Mouse (Mus musculus): ENCODE results near the gene Serpinb12. TPM values are rescaled to one million over a fixed set of nuclear protein-coding genes. Genes with fewer than 3 reads are reported as not detected.

Serpinb12 gene
- polyA plus RNA-seq, 1 experiment from 2014 or later: 0.12 TPM

DNA sequence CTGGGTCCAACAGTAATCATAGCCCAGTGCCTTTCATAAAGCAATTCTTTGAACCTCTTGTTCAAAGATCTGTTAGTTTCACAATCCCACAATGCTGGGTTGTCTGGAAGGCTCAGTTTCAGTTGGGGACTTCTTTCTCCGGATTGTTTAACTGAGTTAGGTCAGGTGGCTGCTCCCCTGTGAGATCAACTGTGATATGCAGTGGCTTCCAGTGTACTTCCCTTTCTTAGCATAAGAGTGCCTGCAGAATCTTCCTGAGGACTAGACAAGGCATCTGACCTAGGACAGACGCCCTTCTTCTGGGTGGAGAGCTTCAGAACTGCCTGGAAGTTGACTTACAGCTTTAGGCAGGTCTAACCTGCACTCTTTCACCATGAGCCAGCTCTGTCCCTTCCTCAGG, 49.6 kb downstream of the Serpinb12 start:
- DNase-seq (ENCODE audit: low spot score): no peak
- no peaks in the 10 kb centered on the region for H3K4me1 ChIP-seq (replicated peaks; ENCODE audit: control insufficient read depth, insufficient read depth, low read length)
- H3K9ac ChIP-seq: no peak overlapping the region
- no peaks in the 10 kb centered on the region for H3K27me3 ChIP-seq (ENCODE audit: control insufficient read depth, insufficient read depth, low read length)
- no peak overlapping the region for H3K4me2 ChIP-seq (replicated peaks)
- ATAC-seq (ENCODE audit: low FRiP score): no peak
- no peaks in the 10 kb centered on the region for H3K36me3 ChIP-seq (replicated peaks; ENCODE audit: control insufficient read depth, insufficient read depth)
- H3K27ac ChIP-seq: no peak overlapping the region
- H3K9me3 ChIP-seq (ENCODE audit: control insufficient read depth, low read length): no peaks in the 10 kb centered on the region
- 87% methylated on average over 2 of the region's 2 CpGs for WGBS
- no peak overlapping the region for H3K4me3 ChIP-seq (replicated peaks; ENCODE audit: low read length)

DNA sequence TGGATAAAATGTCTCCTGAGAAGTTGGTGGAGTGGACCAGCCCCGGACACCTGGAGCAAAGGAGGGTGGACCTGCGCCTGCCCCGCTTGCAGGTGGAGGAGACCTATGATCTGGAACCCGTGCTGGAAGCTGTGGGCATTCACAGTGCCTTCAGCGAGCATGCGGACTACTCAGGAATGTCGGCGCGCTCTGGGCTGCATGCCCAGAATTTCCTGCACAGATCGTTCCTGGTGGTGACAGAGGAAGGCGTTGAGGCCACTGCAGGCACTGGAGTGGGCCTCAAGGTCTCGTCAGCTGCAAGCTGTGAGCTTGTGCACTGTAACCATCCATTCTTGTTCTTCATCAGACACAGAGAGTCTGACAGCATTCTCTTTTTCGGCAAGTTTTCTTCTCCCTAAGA, 66.2 kb downstream of the Serpinb12 start:
- Histone ChIP-seq H3K27me3 (ENCODE audit: control insufficient read depth, insufficient read depth, low read length) (no peaks in the 10 kb centered on the region), H3K36me3 (replicated peaks; ENCODE audit: control insufficient read depth, insufficient read depth) (no peaks in the 10 kb centered on the region), H3K9ac (no peak overlapping the region), H3K9me3 (ENCODE audit: control insufficient read depth, low read length) (no peaks in the 10 kb centered on the region), H3K27ac (no peak overlapping the region), H3K4me2 (replicated peaks) (no peak overlapping the region), H3K4me3 (replicated peaks; ENCODE audit: low read length) (no peak overlapping the region), H3K4me1 (replicated peaks; ENCODE audit: control insufficient read depth, insufficient read depth, low read length) (no peaks in the 10 kb centered on the region)
- 75% methylated on average over 13 of the region's 13 CpGs for WGBS
- ATAC-seq (ENCODE audit: low FRiP score) (no peak), DNase-seq (ENCODE audit: low spot score) (no peak)

DNA sequence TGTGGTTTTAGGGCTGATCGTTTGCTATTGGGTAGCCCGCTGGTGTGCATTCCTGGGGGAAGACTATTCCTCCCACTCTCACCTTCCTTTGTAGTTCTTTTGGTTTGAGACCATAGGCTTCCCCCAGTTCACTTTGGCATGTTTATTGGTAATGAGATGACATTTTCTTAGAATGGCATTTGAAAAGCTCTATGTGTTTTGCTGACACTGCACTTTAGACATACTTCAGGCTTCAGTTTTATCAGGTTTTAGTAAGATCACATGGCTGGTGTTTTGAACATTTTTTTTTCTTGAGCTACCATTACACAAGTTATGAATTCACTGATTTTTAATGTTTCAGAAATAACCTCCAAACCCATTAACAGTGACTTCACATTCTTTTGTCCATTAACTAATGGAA, 67.5 kb downstream of the Serpinb12 start:
- H3K4me2 ChIP-seq (replicated peaks): no peak overlapping the region
- H3K9ac ChIP-seq: no peak overlapping the region
- WGBS: 96% methylated on average over 2 of the region's 2 CpGs
- no peak overlapping the region for H3K4me3 ChIP-seq (replicated peaks; ENCODE audit: low read length)
- no peaks in the 10 kb centered on the region for H3K9me3 ChIP-seq (ENCODE audit: control insufficient read depth, low read length)
- H3K27ac ChIP-seq: no peak overlapping the region
- no peaks in the 10 kb centered on the region for H3K36me3 ChIP-seq (replicated peaks; ENCODE audit: control insufficient read depth, insufficient read depth)
- no peak for ATAC-seq (ENCODE audit: low FRiP score)
- no peaks in the 10 kb centered on the region for H3K27me3 ChIP-seq (ENCODE audit: control insufficient read depth, insufficient read depth, low read length)
- no peak for DNase-seq (ENCODE audit: low spot score)
- no peaks in the 10 kb centered on the region for H3K4me1 ChIP-seq (replicated peaks; ENCODE audit: control insufficient read depth, insufficient read depth, low read length)

DNA sequence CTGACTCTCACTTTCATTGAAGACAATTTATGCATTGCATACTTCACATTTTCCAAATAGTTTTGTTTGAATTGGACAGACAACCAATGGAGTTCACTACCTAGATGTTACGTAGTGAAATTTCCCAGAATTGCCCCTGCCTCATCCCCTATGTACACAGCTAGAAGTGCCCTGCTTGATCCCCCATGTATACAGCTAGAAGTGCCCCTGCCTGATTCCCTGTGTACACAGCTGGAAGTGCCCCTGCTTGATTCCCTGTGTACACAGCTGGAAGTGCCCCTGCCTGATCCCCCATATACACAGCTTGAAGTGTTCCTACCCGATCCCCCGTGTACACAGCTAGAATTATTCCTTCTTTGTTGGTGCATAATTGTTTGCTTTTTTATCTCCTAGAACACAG, 72.1 kb downstream of the Serpinb12 start:
- no peak overlapping the region for H3K4me3 ChIP-seq (replicated peaks; ENCODE audit: low read length)
- H3K27ac ChIP-seq: no peak overlapping the region
- DNase-seq (ENCODE audit: low spot score) (no peak), ATAC-seq (ENCODE audit: low FRiP score) (no peak)
- no peaks in the 10 kb centered on the region for H3K9me3 ChIP-seq (ENCODE audit: control insufficient read depth, low read length)
- H3K4me2 ChIP-seq (replicated peaks): no peak overlapping the region
- H3K36me3 ChIP-seq (replicated peaks; ENCODE audit: control insufficient read depth, insufficient read depth): no peaks in the 10 kb centered on the region
- WGBS: 84% methylated on average over 3 of the region's 3 CpGs
- no peak overlapping the region for H3K9ac ChIP-seq
- no peaks in the 10 kb centered on the region for H3K27me3 ChIP-seq (ENCODE audit: control insufficient read depth, insufficient read depth, low read length)
- no peaks in the 10 kb centered on the region for H3K4me1 ChIP-seq (replicated peaks; ENCODE audit: control insufficient read depth, insufficient read depth, low read length)

Other genes with a start within 250 kb of the Serpinb12 start
- gene Bcl2, start 220.2 kb upstream of the Serpinb12 start, polyA plus RNA-seq (2014; fragmentation: Nextera tagmentation; extraction: Ambion mirVana): 11.4 and 11.9 TPM in 2 replicates
- gene Kdsr, start 174.7 kb upstream of the Serpinb12 start, polyA plus RNA-seq (2014; fragmentation: Nextera tagmentation; extraction: Ambion mirVana): 15.2 and 16.1 TPM in 2 replicates
- gene Vps4b, start 137.7 kb upstream of the Serpinb12 start, polyA plus RNA-seq (2014; fragmentation: Nextera tagmentation; extraction: Ambion mirVana): 36.0 and 39.4 TPM in 2 replicates
- 0.19 TPM in 1 of 2 replicates, not detected in the other for gene Serpinb5, start 73.3 kb upstream of the Serpinb12 start, polyA plus RNA-seq (2014; fragmentation: Nextera tagmentation; extraction: Ambion mirVana)
- gene Serpinb13, start 46.5 kb downstream of the Serpinb12 start, polyA plus RNA-seq (2014; fragmentation: Nextera tagmentation; extraction: Ambion mirVana): not detected in 2 replicates
- not detected in 2 replicates for gene Serpinb3a, start 117.9 kb downstream of the Serpinb12 start, polyA plus RNA-seq (2014; fragmentation: Nextera tagmentation; extraction: Ambion mirVana)
- not detected in 2 replicates for gene Serpinb3d, start 149.1 kb downstream of the Serpinb12 start, polyA plus RNA-seq (2014; fragmentation: Nextera tagmentation; extraction: Ambion mirVana)

Data from hindbrain, embryonic 14.5 days (tissue).